Mouse (Mus musculus) layer of hippocampus, adult 2 months (tissue): ENCODE data around the gene Cend1. TPM values are rescaled to one million over a fixed set of nuclear protein-coding genes. Genes with fewer than 3 reads are reported as not detected.

Experiments used
- DNase-seq, 2 experiments: peaks; one replicate each; pipeline ENCODE4 v3.0.0; 2022; ENCODE audit warnings: low spot score in 2 of 2
- H3K27ac ChIP-seq: fragments of 200-600 bp; 2 replicates; pipeline ENCODE4 v1.8.1; 2022
- H3K4me3 ChIP-seq: fragments of 200-600 bp; 2 replicates; pipeline ENCODE4 v1.8.1; 2022; ENCODE audit warnings: mild to moderate bottlenecking
- CTCF ChIP-seq: fragments of 200-600 bp; conservative IDR thresholded peaks from 2 replicates; pipeline ENCODE4 v1.8.1; 2022; ENCODE audit warnings: antibody characterized with exemption, mild to moderate bottlenecking, moderate library complexity
- total RNA-seq, 2 experiments: library from RNA; stranded (reverse); gene quantifications; 2 replicates each; pipeline ENCODE4 v1.2.3; 2021

The Cend1 gene
- total RNA-seq, 2 experiments from 2014 or later, result 251 to 263 TPM

- no peak overlapping the region for H3K4me3 ChIP-seq
- TF ChIP-seq CTCF, result no peak
- H3K27ac ChIP-seq, result no peak overlapping the region
- no peak for DNase-seq
Measured at GRCm38 (mm10) chr7:141405466-141405865, 23.8 kb downstream of the Cend1 start.

GRCm38 (mm10) chr7:141403305-141403704 lies 26.0 kb downstream of the Cend1 start:
- peak; percentile 78 for TF ChIP-seq CTCF
- H3K4me3 ChIP-seq, result no peak overlapping the region
- no peak overlapping the region for H3K27ac ChIP-seq
- peak in 1 of 2 experiments; percentile 39 for DNase-seq

- Histone ChIP-seq H3K4me3 (no peak overlapping the region), H3K27ac (no peak overlapping the region)
- no peak for DNase-seq
- no peak for TF ChIP-seq CTCF
Measured at GRCm38 (mm10) chr7:141395348-141395747, 33.9 kb downstream of the Cend1 start.

GRCm38 (mm10) chr7:141394771-141395170 lies 34.5 kb downstream of the Cend1 start:
- Histone ChIP-seq H3K27ac (no peak overlapping the region), H3K4me3 (no peak overlapping the region)
- peak; percentile 90 for TF ChIP-seq CTCF
- peak in 1 of 2 experiments; percentile 42 for DNase-seq

- DNase-seq, result no peak
- Histone ChIP-seq H3K4me3 (no peak overlapping the region), H3K27ac (no peak overlapping the region)
- TF ChIP-seq CTCF, result no peak
Measured at GRCm38 (mm10) chr7:141394158-141394557, 35.1 kb downstream of the Cend1 start.

- peak overlapping the region; percentile 80 for H3K4me3 ChIP-seq
- TF ChIP-seq CTCF, result no peak
- peak overlapping the region; percentile 94 for H3K27ac ChIP-seq
- DNase-seq, result no peak
Measured at GRCm38 (mm10) chr7:141392552-141393222, 36.6 kb downstream of the Cend1 start.

GRCm38 (mm10) chr7:141391625-141392551 lies 37.4 kb downstream of the Cend1 start, which contains the start of gene Taldo1:
Gene Taldo1, plus strand, starts transcription at chr7:141392199.
- DNase-seq, result peak; percentile 94
- TF ChIP-seq CTCF, result no peak
- Histone ChIP-seq H3K4me3 (peak within 1 kb of the TSS; percentile 80), H3K27ac (peak within 1 kb of the TSS; percentile 94)

- no peak for DNase-seq
Measured at GRCm38 (mm10) chr7:141390326-141391259, 38.7 kb downstream of the Cend1 start.

GRCm38 (mm10) chr7:141388487-141389109 lies 40.7 kb downstream of the Cend1 start:
- H3K4me3 ChIP-seq, result no peak overlapping the region
- no peak for DNase-seq
- no peak for TF ChIP-seq CTCF
- no peak overlapping the region for H3K27ac ChIP-seq

More at GRCm38 (mm10) chr7:141390326-141391259, 38.7 kb downstream of the Cend1 start:
- no peak for TF ChIP-seq CTCF
- no peak overlapping the region for H3K4me3 ChIP-seq
- no peak overlapping the region for H3K27ac ChIP-seq

GRCm38 (mm10) chr7:141387807-141388486 lies 41.3 kb downstream of the Cend1 start:
- no peak for TF ChIP-seq CTCF
- no peak for DNase-seq
- H3K27ac ChIP-seq, result no peak overlapping the region

GRCm38 (mm10) chr7:141381068-141381835 lies 48.0 kb downstream of the Cend1 start:
- TF ChIP-seq CTCF, result no peak
- no peak for DNase-seq
- no peak overlapping the region for H3K4me3 ChIP-seq
- H3K27ac ChIP-seq, result peak overlapping the region; percentile 69

More at GRCm38 (mm10) chr7:141387807-141388486, 41.3 kb downstream of the Cend1 start:
- no peak overlapping the region for H3K4me3 ChIP-seq
